Mouse (Mus musculus): Measurements from ENCODE around the gene Ppm1m.

Ppm1m gene

GRCm38 (mm10) chr9:106199535-106200272 lies at the start of gene Ppm1m:
TSS of gene Ppm1m (minus strand) at chr9:106199746.
- DNase-seq (ENCODE audit: low read depth), result no peak

DNA sequence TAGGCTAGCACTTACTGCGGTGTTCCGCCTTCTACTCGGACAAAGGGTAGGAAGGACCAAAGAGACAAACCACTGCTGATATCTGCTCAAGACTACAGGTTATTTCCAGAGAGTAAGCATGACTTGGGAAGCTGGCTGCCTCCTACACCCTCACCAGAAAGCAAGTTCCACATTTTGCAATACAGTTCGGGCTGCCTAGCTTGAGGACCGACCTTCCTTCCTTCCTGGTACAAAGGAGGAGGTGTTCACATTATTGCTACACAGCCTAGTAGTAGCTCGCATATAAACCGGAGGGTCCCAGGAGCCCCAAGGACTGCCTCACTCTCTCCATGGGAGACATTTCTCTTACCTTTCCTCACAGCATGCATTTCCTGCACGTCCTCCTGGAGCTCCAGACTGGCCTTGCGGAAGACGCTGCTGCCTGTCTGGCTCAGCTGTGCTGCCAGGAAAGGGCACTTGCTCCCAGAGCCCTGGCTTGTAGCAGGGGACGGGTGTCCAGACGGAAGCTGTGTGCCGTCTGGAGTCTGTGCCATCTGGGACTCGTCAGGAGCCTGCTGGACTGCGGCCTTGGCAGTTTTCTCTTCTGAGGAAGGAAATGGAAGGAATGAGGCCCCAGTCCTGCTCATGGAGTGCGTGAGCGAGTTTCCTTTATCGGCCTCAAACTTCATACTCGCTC lies 43.4 kb upstream of the Ppm1m start:
- DNase-seq (ENCODE audit: low read depth), result no peak

DNA sequence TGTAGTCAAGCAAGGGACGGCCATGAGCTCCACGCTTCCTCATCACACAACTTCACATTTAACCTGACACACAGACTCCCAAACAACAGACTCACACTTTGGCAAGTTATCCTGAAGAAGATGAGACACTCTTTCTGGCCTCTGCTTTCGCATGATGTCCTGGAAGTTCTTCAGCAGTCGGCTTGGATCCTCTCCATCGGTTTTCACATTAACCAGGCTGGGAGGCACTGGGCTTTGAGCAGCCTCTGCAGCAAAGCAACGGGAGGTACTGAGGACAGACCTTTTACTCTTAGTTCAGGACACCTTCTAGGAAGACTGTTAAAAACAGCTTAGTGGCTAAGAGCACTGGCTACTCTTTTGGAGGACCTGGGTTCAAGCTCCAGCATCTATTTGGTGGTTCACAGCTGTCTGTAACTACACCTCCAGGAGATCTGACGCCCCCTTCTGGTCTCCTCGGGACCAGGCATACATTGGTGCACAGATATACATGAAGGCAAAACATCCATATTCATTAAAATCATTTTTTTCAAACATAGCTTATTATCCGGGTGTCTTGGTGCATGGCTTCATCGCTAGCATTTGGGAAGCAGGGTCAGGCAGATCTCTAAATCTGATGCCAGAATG lies 42.1 kb upstream of the Ppm1m start:
- DNase-seq (ENCODE audit: low read depth), result no peak

GRCm38 (mm10) chr9:106237878-106238277 lies 38.3 kb upstream of the Ppm1m start:
- DNase-seq (ENCODE audit: low read depth), result no peak

DNA sequence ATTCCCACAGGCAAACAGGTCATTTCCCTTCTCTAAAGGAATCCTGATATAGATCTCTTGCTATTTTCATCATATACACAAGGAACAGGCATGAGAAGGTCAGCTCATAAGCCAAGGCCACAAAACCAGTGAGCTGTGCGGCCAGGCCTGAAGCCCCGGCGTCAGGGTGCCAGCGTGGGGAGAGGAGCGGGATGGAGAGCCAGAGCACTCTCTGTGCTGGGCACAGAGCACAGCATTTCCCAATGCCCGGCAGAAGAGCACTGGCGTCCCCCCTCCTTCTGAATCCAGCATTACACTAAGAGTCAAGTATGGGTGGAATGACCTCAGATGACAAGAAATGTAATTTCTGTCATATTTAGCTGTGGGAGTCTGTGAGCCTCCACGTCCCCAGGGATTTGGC lies 37.9 kb upstream of the Ppm1m start:
- no peak for DNase-seq (ENCODE audit: low read depth)

GRCm38 (mm10) chr9:106236818-106237211 lies 37.3 kb upstream of the Ppm1m start:
- DNase-seq (ENCODE audit: low read depth), result no peak

DNA sequence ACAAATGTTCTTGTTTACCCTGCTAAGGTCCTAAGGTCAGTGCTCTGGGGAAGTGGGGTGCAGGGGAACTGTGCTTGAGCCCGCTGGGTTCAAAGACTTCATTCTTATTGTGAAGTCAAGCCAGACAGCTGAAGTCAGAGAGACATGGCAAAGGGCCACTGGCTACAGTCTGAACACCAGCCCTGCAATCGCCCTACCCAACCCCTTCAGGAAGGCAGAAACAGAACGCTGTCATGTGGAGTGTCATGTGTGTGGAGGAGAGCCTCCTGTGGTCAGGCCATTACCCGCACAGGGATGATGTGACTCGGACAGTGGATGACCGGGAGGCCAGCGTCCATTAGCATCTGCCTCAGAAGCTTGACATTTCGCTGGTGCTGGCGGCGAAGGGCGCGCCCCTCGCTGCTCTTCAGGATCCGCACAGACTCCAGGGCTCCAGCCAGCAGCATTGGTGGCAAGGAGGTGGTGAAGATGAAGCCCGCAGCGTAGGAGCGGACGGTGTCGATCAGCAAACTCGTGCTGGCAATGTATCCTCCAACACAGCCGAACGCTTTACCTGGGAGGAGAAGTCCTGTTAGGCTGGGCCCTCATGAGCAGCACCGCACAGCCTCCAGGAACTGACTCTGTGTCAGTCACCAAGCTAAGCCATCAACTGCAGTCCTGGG lies 36.7 kb upstream of the Ppm1m start:
- DNase-seq (ENCODE audit: low read depth), result no peak

GRCm38 (mm10) chr9:106235194-106235830 lies 35.8 kb upstream of the Ppm1m start:
- no peak for DNase-seq (ENCODE audit: low read depth)

GRCm38 (mm10) chr9:106233953-106234352 lies 34.4 kb upstream of the Ppm1m start:
- no peak for DNase-seq (ENCODE audit: low read depth)

- DNase-seq (ENCODE audit: low read depth), result no peak
Observed at GRCm38 (mm10) chr9:106232956-106233355, 33.4 kb upstream of the Ppm1m start.

DNA sequence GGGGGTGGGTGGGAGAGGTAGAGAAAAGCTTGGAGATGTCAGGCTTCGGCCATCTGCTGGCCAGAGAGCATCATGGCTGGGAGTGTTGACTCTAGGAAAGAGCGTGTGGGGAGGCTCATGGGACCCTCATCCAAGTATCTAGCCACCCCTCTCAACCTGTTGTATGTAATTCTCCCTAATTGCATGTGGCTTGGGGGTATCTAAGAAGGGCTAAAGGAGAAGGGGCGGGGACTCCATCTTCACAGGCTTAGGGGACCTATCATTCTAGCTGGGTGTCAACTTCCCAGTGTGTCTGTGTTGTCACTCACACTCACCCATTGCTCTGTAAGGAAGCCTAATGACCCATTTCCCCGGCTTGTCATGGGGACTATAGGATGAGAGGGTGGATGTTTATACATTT lies 32.3 kb upstream of the Ppm1m start:
- no peak for DNase-seq (ENCODE audit: low read depth)

DNA sequence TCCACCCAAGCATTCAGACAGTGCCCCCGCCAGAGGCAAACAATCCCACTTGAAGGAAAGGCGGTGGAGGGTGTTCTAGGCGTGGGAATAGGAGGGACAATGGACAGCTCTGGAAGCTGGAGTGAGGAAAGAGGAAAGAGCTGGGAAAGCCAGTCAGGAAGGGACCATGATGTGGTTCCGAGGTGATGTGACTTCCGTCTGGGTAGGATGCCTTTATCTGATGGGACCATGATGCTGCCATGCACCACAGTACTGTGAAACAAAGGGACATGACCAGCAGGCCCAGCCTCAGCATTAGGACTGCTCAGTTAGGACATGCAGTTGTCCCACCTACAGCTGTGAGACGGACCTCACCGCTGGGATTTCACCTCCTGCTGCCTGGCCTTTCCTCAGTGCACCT lies 31.7 kb upstream of the Ppm1m start:
- DNase-seq (ENCODE audit: low read depth), result no peak

DNA sequence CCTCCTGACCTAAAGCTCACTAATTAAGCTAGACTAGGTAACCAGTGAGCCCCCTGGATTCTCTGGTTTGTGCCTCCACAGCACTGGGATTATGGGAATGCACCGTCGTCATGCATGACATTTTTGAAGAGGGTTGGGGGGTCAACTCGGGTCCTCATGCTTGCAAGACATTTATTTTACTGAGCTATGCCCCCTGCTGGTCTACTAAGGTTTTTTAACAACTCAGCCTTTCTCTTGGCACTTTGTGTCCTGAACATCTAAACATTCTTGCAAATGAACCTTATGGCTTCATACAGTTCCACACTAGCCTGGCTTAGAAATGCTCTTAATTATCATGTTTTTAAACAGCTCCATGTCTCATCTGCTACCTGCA lies 31.2 kb upstream of the Ppm1m start:
- peak; percentile 50 for DNase-seq (ENCODE audit: low read depth)

DNA sequence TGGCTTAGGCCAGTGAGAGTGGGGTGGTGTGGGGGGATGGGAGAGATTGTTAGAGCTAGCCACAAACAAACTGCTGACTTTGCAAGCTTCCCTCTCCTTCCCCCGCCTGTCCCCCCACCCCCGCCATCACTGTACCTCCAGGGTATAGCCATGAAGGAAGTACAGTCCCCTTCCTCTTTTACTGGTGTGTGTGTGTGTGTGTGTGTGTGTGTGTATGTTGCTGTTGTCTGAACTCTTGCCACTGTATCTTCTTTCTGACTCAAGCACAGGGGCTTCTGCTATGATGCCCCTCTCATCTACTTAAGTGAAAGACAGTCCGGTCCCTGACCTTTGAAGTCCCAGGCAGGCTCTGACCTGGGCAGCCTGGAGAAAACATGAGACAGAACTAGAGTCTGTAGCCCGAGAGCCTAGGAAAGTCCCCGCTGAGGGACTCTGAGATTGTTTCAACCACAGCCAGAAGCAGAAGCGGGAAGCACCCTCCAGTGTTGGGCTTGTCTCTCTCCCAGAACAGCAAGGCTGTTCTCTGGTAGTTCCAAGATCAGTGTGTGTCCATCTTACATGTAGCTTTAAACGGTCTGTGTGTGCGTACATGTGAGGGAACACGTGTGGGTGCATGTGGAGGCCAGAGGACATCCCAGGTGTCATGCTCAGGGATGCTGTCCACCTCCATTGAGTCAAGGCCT lies 30.6 kb upstream of the Ppm1m start:
- DNase-seq (ENCODE audit: low read depth), result no peak

- DNase-seq (ENCODE audit: low read depth), result no peak
Observed at GRCm38 (mm10) chr9:106227790-106228429, 28.4 kb upstream of the Ppm1m start.

GRCm38 (mm10) chr9:106226151-106226682 lies 26.7 kb upstream of the Ppm1m start:
- DNase-seq (ENCODE audit: low read depth), result no peak

GRCm38 (mm10) chr9:106225469-106226150 lies 26.1 kb upstream of the Ppm1m start:
- no peak for DNase-seq (ENCODE audit: low read depth)

GRCm38 (mm10) chr9:106222994-106223393 lies 23.4 kb upstream of the Ppm1m start:
- no peak for DNase-seq (ENCODE audit: low read depth)

GRCm38 (mm10) chr9:106222261-106222851 lies 22.8 kb upstream of the Ppm1m start, which contains the start of gene Tlr9:
TSS of gene Tlr9 (plus strand) at chr9:106222598.
- no peak for DNase-seq (ENCODE audit: low read depth)
